Mouse (Mus musculus) heart, embryonic 11.5 days (tissue): ENCODE measurements around the gene Fignl1. TPM values are rescaled to one million over a fixed set of nuclear protein-coding genes. Genes with fewer than 3 reads are reported as not detected.

ENCODE experiments used
- ATAC-seq: fragments of 200-750 bp; cut with Nextera tagmentation; replicated peaks from 2 replicates; pipeline ENCODE4 v1.8.0; 2017; ENCODE audit warnings: moderate library complexity; ENCODE audit not compliant: insufficient number of reproducible peaks, low FRiP score, low TSS enrichment
- H3K27ac ChIP-seq: fragments of 300-500 bp; sonication (generic); 2 replicates; pipeline ENCODE4 v1.5.1; 2014; ENCODE audit warnings: mild to moderate bottlenecking, low read depth, low read length
- H3K27me3 ChIP-seq: fragments of 300-500 bp; sonication (generic); 2 replicates; pipeline ENCODE4 v1.6.1; 2014; ENCODE audit warnings: mild to moderate bottlenecking, low read length, mixed read lengths; ENCODE audit not compliant: control insufficient read depth, insufficient read depth
- H3K36me3 ChIP-seq: fragments of 300-500 bp; sonication (generic); 2 replicates; pipeline ENCODE4 v1.6.1; 2014; ENCODE audit warnings: mild to moderate bottlenecking, low read length, moderate library complexity, mixed read lengths; ENCODE audit not compliant: control insufficient read depth, insufficient read depth
- H3K4me1 ChIP-seq: fragments of 300-500 bp; sonication (generic); 2 replicates; pipeline ENCODE4 v1.6.1; 2014; ENCODE audit warnings: low read length; ENCODE audit not compliant: control insufficient read depth, insufficient read depth
- H3K4me2 ChIP-seq: fragments of 300-500 bp; sonication (generic); 2 replicates; pipeline ENCODE4 v1.6.1; 2014; ENCODE audit warnings: mild to moderate bottlenecking, moderate library complexity
- H3K4me3 ChIP-seq: fragments of 300-500 bp; sonication (generic); 2 replicates; pipeline ENCODE4 v1.5.1; 2014; ENCODE audit warnings: low read depth, low read length
- H3K9ac ChIP-seq: fragments of 300-500 bp; sonication (generic); 2 replicates; pipeline ENCODE4 v1.6.1; 2014; ENCODE audit warnings: mild to moderate bottlenecking, low read depth, low read length, moderate library complexity
- H3K9me3 ChIP-seq: fragments of 300-500 bp; sonication (generic); replicated peaks from 2 replicates; pipeline ENCODE4 v1.6.1; 2016; ENCODE audit warnings: low read length; ENCODE audit not compliant: control insufficient read depth
- WGBS: fragments of 180-500 bp; shearing (Covaris S2); extraction: QIAGEN DNeasy Blood & Tissue Kit; methylation state at CpG from one replicate; pipeline ENCODE4 v1.1.7; 2014; ENCODE audit not compliant: insufficient replicate concordance; 5-methylcytosine and 5-hydroxymethylcytosine counted together
- polyA plus RNA-seq: library from polyadenylated mRNA; unstranded; fragments of >200 nt; fragmentation: Nextera tagmentation; extraction: Ambion mirVana; gene quantifications from 2 replicates; pipeline ENCODE4 v1.2.1, GENCODE M21; 2014

Gene Fignl1
- polyA plus RNA-seq, 1 experiment from 2014 or later = 73.1 TPM

DNA sequence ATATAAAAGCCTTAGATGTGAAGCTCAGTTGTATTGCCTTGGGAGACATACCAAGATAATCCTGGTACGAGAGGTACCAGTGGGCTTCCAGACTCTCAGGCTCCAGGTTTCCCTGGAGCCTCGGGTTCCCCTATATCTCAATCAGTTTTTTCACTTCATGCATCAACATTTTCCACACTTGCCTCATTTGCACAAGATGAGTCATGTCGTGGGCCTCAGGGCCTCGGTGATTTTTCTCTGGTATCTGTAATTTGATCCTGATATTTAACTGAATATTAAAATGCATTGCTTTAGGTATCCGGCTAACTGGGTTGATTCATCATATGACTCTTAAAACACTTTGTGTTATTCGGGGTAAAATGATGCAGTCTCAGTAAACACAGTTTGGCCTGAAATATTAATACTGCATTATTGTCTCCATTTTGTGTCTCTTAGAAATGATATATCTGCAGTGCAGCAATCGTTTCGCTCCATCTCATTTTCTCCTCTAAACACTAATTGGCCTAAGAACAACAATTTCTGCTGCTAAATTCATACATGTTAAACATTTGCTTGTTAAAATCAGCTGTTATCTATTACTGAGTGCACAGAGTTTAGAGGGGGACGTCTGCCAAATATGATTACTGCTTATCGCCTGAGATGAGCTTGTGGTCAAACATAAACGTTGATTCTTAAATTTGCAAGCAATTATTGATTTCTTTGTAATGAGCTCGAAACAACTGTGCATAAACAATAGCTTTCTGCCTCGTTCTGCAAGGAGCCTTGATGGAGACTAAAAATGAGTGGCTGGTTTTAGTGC lies 41.0 kb upstream of the Fignl1 start:
- 57% methylated on average over 13 of the region's 13 CpGs for WGBS
- no peak for ATAC-seq
- Histone ChIP-seq H3K36me3 (no peaks in the 10 kb centered on the region), H3K9ac (0 out of 2 replicates have a peak overlapping the region, but pooled peaks have one; percentile 22), H3K27ac (peak overlapping the region; percentile 81), H3K9me3 (no peaks in the 10 kb centered on the region), H3K4me2 (no peak overlapping the region), H3K4me1 (peaks cover 16% of the 10 kb centered on the region), H3K27me3 (no peaks in the 10 kb centered on the region), H3K4me3 (no peak overlapping the region)

DNA sequence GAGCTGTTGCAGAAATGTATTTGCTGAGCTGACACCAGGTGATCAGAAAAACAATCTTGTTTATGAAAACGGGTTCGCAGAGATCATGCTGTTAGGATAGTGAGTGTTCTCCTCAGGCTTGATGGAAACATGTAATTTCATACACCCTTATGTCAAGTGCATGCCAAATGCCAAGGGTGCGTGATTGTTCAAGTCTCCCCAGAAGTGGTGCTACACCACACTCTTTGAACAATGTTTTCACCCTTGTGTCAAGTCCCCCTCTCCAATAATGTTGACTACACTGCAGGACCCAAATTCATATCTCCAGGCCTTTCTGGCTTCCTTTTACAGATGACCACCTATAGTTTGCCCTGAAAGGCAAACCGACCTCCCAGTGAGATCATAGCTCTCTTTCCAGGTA lies 39.7 kb upstream of the Fignl1 start:
- no peak overlapping the region for H3K4me3 ChIP-seq
- no peak for ATAC-seq

DNA sequence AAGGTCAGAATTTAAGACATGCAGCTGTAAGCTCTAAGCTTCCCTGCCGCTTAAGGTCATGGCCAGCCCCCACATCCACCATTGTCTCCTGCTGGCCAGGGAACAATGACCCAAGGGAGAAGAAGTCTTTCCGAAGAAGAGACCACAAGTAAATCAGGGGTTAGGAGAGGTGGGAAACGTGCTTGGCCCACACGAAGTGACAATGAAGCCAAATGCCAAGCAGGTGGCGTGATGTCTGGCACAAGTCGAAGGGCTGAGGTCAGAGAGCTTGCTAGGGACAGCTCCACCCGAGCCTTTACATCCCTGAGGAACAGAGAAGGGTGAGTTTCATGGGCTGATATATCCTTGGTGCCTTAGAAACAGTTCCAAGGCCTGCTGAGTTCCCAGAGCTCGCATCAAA lies 36.3 kb upstream of the Fignl1 start:
- no peak for ATAC-seq
- H3K27ac ChIP-seq = no peak overlapping the region

More for the DNA sequence above, 39.7 kb upstream of the Fignl1 start:
- Histone ChIP-seq H3K4me1 (peaks cover 23% of the 10 kb centered on the region), H3K27ac (no peak overlapping the region), H3K9ac (no peak overlapping the region), H3K27me3 (no peaks in the 10 kb centered on the region), H3K9me3 (no peaks in the 10 kb centered on the region), H3K4me2 (no peak overlapping the region), H3K36me3 (no peaks in the 10 kb centered on the region)
- 89% methylated on average over 4 of the region's 4 CpGs for WGBS

DNA sequence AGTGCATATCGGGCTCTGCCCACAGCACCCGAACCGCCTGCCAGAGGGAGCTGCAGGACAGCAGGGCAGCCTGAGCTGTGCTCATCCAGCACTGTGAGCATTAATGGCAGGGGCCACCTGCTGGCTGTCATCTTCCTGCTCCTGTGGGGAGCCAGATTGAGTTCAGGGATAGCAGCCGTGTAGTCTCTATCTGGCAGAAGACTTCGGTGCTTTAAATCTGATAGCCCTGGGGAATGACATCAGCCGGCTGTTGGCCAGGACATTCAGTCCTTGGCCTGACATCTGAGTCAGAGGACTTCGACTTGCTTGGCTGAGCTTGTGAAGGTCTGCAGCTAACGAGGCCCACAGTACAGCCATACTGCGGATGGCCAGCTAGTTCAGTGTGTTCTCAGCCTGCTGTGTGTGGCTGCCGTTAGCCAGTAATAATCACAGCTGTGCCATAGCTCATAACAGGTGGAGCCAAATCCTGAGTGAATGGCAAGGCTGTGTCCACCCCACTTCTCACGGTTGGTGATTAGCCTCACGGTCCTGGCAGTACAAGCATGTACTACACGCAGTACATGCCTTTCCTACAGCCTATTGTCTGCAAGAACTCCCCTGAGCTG lies 35.7 kb upstream of the Fignl1 start:
- Histone ChIP-seq H3K4me3 (no peak overlapping the region), H3K9ac (peak overlapping the region; percentile 3; the same call in 1 of the 2 replicates), H3K27me3 (no peaks in the 10 kb centered on the region), H3K4me2 (no peak overlapping the region), H3K27ac (peak overlapping the region; percentile 65), H3K4me1 (peaks cover 31% of the 10 kb centered on the region), H3K36me3 (no peaks in the 10 kb centered on the region), H3K9me3 (no peaks in the 10 kb centered on the region)
- WGBS = 45% methylated on average over 13 of the region's 13 CpGs
- peak; percentile 66 for ATAC-seq

More for the DNA sequence above, 36.3 kb upstream of the Fignl1 start:
- H3K27me3 ChIP-seq = no peaks in the 10 kb centered on the region
- H3K9ac ChIP-seq = no peak overlapping the region
- WGBS = 68% methylated on average over 8 of the region's 8 CpGs
- no peaks in the 10 kb centered on the region for H3K36me3 ChIP-seq
- peaks cover 28% of the 10 kb centered on the region for H3K4me1 ChIP-seq
- H3K9me3 ChIP-seq = no peaks in the 10 kb centered on the region
- no peak overlapping the region for H3K4me2 ChIP-seq
- H3K4me3 ChIP-seq = no peak overlapping the region

DNA sequence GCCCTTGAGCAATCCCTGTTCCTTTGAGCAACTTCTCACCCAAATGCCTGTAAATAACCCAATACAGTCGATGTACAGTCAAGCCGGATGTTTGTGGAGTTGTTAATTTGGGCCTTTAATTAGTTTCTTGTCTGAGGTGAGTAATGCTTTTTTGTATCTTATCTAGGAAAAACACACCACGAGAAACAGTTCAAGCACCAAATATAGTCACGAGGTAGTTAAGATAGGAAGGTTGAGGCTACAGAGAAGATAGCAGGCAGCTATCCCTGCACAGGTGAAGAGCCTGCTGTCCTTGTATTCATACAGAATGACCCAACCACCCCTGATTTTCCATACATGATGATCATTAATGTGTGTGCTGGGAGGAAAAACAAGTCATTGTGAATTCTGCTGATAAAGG lies 32.8 kb upstream of the Fignl1 start:
- Histone ChIP-seq H3K36me3 (no peaks in the 10 kb centered on the region), H3K9me3 (no peaks in the 10 kb centered on the region), H3K4me3 (no peak overlapping the region), H3K4me2 (no peak overlapping the region), H3K4me1 (peaks cover 57% of the 10 kb centered on the region), H3K27ac (peak overlapping the region; percentile 65), H3K9ac (no peak overlapping the region), H3K27me3 (no peaks in the 10 kb centered on the region)
- ATAC-seq = no peak
- WGBS = 11% methylated on average over 4 of the region's 4 CpGs

DNA sequence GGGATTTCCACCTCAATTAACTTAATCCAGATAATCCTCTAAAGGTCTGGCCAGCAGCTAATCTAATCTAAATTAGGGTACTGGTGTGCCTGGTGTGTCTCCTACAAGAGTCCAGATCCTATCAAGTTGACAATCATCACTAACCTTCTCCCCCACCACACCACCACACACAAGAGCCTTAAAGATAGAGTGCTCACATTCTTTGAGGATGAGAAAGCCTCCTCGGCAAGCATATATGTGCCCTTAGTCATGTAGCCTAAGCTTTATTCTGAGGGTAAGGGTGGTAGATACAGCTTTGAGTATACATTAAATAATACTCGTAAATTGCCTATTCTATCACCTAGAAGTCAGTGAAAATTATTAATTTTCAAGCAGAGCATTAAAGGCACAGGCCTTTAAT lies 32.0 kb upstream of the Fignl1 start:
- no peak overlapping the region for H3K4me2 ChIP-seq
- H3K36me3 ChIP-seq = no peaks in the 10 kb centered on the region
- H3K9me3 ChIP-seq = no peaks in the 10 kb centered on the region
- peak overlapping the region; percentile 65 for H3K27ac ChIP-seq
- H3K4me1 ChIP-seq = peaks cover 65% of the 10 kb centered on the region
- H3K9ac ChIP-seq = no peak overlapping the region
- WGBS = 31% methylated on average over 2 of the region's 2 CpGs
- no peak for ATAC-seq
- H3K4me3 ChIP-seq = no peak overlapping the region
- no peaks in the 10 kb centered on the region for H3K27me3 ChIP-seq

DNA sequence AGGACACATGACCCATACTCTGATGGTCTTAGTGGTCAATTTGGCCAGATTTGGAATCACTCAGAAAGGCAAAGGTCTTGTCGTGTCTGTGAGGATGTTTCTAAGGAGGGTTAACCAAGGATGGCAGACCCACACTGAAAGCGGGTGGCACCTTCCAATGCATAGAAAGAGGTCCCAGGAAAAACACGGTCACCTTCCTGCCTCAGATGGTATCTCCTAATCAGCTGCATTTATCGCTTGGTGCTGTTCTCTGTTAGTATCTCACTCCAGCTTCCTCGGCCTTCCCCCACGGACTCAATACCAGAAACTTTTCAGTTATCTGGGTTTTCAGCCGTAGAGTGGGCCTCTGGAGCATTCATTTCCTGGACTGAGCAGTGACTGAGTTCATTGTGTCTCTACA lies 31.1 kb upstream of the Fignl1 start:
- Histone ChIP-seq H3K27ac (peak overlapping the region; percentile 65), H3K36me3 (no peaks in the 10 kb centered on the region)

DNA sequence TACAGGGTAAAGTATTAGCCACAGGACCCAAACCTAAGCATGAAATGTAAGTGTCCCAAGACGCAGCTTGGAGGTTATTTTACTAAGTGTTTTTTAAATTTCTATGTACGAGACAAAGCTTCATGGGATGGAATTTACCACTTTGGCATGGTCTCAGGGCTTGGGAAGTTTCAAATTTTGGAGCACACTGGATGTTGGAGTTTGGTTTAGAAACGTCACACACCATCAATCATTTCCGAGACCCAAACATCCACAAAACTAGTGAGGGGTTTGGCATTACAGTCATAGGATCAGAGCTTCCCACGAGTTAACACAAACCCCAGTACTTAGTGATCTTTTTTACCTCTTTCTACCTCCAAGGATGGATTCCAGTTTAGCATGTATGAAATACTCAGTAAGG lies 28.6 kb upstream of the Fignl1 start:
- Histone ChIP-seq H3K9ac (peak overlapping the region; percentile 71; the same call in 1 of the 2 replicates), H3K4me2 (peak overlapping the region; percentile 52), H3K36me3 (no peaks in the 10 kb centered on the region), H3K27me3 (no peaks in the 10 kb centered on the region), H3K4me1 (peaks cover 69% of the 10 kb centered on the region), H3K27ac (peak overlapping the region; percentile 92), H3K4me3 (peak overlapping the region; percentile 16; the same call in 1 of the 2 replicates), H3K9me3 (no peaks in the 10 kb centered on the region)
- no peak for ATAC-seq
- 57% methylated on average over 5 of the region's 5 CpGs for WGBS

More for the DNA sequence above, 31.1 kb upstream of the Fignl1 start:
- Histone ChIP-seq H3K4me1 (peaks cover 69% of the 10 kb centered on the region), H3K27me3 (no peaks in the 10 kb centered on the region), H3K9ac (no peak overlapping the region; the same call in 1 of the 2 replicates), H3K4me2 (no peak overlapping the region), H3K9me3 (no peaks in the 10 kb centered on the region), H3K4me3 (no peak overlapping the region)
- ATAC-seq = no peak
- 51% methylated on average over 7 of the region's 7 CpGs for WGBS
